Mouse (Mus musculus) telencephalon, adult 2 months (tissue): ENCODE results near the gene Cep170.
"Not testable (repeated sequence)": the region's sequence is repeated elsewhere in the genome, so short reads cannot be mapped to it uniquely, and the experiment has no call there.

Source experiments
- DNase-seq: peaks from one replicate; pipeline ENCODE4 v3.0.0-alpha.2; 2011; ENCODE audit warnings: low read depth, low spot score

Gene Cep170

GRCm38 (mm10) chr1:176814036-176814420, at the start of gene Cep170:
TSS of gene Cep170 (minus strand) at chr1:176814067.
- peak; percentile 91 for DNase-seq

- DNase-seq: peak; percentile 64
Measured at GRCm38 (mm10) chr1:176861981-176862644, 48.2 kb upstream of the Cep170 start.

GRCm38 (mm10) chr1:176852813-176853590, 39.1 kb upstream of the Cep170 start:
- DNase-seq: no peak

- DNase-seq: no peak
Measured at GRCm38 (mm10) chr1:176851401-176851800, 37.5 kb upstream of the Cep170 start.

DNA sequence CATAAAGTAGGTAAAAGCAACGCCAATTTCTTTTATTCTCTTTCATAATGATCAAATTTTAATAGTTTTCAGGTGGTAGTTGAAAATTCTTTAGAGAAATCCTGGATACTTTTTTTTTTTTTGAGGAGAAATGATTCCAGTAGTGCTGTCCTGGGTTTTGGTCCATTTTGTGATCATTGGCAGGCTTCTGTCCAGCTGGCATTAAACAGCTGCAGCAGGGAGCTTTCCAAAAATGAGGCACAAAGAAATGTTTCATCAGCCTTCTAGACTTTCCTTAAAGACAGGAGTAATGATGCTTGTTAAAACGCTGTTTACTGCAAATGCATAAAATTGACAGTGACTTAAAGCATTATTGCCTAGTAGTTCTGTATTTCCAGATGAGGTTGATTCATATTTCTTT, 35.5 kb upstream of the Cep170 start:
- DNase-seq: no peak

DNA sequence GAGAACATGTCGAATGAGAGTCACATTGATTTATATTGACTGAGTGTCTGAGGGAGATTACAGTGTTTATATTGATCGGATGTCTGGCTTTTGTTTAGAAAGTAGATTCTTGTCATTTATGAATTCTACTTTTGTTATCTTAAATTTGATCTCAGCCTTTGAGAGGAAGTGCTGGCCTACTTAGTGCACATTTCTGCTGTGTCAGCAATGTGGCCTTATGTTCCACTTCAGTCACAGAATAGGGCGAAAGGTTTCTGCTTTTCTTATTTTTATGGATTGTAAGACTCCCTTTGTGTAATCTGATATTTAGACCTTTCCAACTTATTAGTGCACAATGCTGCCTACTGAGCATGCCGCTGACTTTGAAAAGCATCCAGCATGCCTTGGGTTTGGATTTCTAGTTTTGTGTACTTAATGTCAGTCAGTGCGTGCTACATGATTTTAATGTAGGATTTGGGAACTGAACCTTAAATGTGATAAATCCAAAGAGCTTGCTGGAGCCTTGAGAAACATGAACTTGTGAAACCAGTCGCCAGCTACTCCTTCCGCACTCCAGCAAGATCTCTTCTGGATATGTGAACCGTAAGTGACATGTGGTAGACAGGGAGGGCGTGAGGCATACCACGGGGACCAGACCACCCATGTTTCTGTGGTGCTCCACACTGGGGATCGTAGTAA, 34.9 kb upstream of the Cep170 start:
- no peak for DNase-seq

- DNase-seq: no peak
Measured at GRCm38 (mm10) chr1:176847118-176847859, 33.4 kb upstream of the Cep170 start.

DNA sequence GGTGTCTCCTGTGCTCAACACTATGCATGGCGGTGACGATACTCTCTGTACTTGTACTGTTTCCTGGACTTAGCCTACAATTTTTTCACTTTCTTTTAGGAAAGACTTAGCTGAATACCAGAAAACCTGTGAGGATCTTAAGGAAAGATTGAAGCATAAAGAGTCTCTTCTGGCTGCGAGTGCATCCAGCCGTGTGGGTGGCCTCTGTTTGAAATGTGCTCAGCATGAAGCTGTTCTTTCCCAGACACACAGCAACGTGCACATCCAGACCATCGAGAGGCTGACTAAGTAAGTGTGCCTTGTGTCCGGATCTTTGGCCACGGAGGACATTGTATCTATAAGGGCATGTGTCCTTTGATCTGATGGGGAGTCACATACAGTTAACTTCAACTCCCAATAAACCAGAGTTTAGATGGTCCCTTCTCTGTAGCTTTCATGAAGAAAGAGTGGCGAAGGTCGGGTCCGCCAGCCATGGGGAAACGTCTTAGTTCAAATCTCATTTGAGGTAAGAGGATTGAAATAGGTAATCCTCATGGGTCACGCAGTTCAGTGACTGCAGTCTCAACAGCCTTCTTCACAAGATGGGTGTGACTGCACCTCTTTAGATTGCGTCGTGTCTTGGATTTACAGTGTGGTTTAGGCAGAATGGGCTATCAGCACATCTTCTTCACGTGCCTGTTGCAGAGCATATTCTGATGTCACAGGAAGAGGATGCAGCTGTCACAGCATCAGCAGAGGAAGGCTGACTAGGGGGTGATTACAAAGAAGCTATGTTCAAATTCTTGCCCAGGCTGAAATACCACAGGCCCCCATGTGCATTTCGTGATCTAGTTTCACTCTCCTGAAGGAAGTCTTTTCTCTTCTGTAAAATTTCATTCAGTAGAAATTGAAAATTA, 31.5 kb upstream of the Cep170 start:
- DNase-seq: no peak

GRCm38 (mm10) chr1:176836562-176836961, 22.7 kb upstream of the Cep170 start:
- not testable (repeated sequence) for DNase-seq

GRCm38 (mm10) chr1:176835501-176836294, 21.8 kb upstream of the Cep170 start:
- DNase-seq: no peak

GRCm38 (mm10) chr1:176834880-176835279, 21.0 kb upstream of the Cep170 start:
- DNase-seq: no peak

- no peak for DNase-seq
Measured at GRCm38 (mm10) chr1:176833948-176834347, 20.1 kb upstream of the Cep170 start.

DNA sequence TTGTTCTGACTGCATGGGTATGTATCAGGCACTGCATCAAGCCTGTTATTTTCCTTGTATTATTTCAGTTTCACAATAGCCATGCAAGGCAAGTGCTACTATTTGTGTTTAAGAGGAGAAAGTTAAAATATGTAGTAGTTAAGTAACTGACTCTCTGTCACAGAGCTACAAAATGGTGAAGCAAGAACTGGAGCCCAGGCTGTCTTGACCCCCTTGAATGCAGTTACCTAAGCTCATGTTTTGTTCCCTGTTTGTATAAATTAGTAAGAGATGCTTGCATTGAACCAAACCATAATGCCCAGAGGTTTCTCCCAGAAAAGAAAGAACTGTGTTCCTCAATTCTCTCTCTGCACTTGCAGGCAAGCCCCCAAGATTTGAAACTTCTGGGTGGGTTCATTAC, 19.4 kb upstream of the Cep170 start:
- no peak for DNase-seq

GRCm38 (mm10) chr1:176832607-176833006, 18.7 kb upstream of the Cep170 start:
- no peak for DNase-seq

- no peak for DNase-seq
Measured at GRCm38 (mm10) chr1:176832071-176832470, 18.2 kb upstream of the Cep170 start.

DNA sequence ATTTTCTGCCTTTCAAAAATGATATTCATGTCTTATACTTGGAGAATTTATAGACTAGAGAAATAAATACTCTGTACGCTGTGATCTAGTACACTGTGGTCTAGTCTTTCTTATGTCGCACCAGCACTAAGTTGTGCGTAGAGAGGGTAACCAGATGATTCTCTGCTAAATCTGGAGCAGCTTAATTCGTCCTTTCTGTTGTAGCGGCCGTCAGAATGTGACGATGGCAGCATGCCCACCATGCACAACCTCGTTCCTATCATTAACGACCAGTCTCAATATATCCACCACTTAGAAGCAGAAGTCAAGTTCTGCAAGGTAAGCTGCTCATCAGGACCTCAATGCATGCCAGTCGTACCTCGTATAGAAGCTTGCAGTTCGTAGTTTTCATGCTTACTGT, 14.8 kb upstream of the Cep170 start:
- DNase-seq: no peak

DNA sequence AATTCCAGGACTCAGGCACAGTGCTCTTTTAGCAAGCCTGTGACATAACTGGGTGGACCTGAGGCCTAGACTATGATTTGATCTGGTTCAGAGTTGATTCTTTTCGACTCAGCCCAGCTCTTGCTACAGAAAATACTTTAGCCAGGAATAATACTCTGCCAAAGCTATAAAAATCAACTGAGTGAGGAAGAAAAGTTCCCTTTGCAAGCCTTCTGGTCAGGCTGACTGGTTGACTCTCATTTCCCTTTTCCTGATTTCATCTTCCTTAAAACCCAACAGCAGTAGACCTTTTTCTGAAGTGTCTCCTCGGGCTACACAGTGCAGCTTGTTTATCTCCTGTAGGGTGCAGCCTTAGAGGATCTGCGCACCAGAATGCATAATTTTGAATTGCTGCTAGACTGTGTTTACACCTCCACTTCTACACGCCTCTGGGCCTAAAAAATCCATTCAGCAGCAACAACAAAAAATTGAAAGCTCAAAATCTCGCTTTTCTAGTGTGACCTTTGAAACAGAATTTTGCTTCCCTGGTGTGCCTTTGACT, 14.1 kb upstream of the Cep170 start:
- DNase-seq: no peak

DNA sequence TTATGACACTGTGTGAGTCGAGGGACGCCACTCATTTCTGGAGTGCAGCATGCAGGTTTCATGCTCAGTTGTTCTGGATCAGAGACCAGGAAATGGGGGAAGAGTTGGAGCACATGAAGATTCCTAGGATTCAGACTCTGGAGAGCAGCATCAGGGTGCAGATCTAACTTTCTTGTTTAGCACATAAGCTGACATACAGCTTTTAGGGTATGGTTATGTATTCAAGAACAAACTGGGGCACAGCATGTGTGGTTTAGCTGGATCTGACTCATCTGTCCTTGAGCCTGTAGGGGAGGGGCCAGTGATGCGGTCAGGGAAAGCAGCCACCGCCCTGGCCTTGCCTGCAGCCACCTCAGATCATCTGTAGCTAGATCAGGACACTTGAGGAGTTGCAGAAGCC, 13.5 kb upstream of the Cep170 start:
- DNase-seq: no peak

DNA sequence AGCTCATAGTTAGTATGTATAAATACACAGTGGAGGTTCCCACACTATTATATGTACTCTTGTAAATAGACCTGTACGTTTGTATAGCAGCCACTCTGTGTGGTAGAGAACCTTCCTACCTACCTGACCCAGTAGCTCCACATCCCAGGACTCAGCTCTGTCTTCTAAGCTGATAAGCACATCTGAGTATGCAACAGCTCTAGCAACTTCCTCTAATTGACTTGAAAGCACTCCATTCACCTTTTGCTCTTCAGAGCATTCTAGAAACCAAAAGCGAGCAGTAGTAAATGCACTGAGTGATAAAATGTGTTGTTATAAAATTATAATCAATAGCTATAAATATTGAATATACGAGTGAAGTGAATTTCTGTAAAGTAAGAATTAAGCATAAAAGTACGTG, 13.1 kb upstream of the Cep170 start:
- DNase-seq: no peak

- DNase-seq: no peak
Measured at GRCm38 (mm10) chr1:176826186-176826585, 12.3 kb upstream of the Cep170 start.
